Mouse (Mus musculus) heart, postnatal 0 days (tissue): Measurements from ENCODE around the gene Mapk8.

Experiments
- CTCF ChIP-seq: IDR thresholded peaks from 2 replicates; pipeline ENCODE4 v1.5.1; 2016; ENCODE audit warnings: antibody characterized with exemption, control low read depth, low read depth
- EP300 ChIP-seq: IDR thresholded peaks from 2 replicates; pipeline ENCODE4 v1.6.1; 2016; ENCODE audit warnings: antibody characterized with exemption, low read depth

DNA sequence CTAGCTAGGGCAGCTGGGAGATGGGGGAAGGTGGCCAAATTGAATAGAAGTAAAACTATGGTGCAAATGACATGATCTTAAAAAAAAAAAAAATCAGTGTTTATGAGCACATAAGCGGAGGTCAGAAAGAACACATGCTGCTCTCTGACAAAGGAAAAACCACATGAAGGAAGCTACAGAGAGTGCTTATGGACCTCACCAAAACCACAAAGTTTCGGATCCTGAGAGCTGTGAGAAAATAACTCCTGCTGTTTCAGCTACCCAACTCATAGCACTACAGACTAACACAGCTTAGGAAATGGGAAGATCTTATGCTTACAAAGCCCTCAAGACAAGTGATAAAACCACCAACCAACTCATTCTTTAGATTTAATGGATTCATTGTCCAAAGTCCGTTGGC is 46.9 kb downstream of the Mapk8 start:
- TF ChIP-seq CTCF (no peak), EP300 (no peak)
